Mouse (Mus musculus) CH12.LX (cell line): ENCODE measurements around the gene Akap1. TPM values are rescaled to one million over a fixed set of nuclear protein-coding genes. Genes with fewer than 3 reads are reported as not detected.

Source experiments
- DNase-seq: peaks from one replicate; pipeline ENCODE4 v3.0.0-alpha.2; 2013; ENCODE audit errors: extremely low read depth
- H3K27ac ChIP-seq: 2 replicates; pipeline ENCODE4 v1.5.1; 2012; ENCODE audit warnings: low read depth, mild to moderate bottlenecking, control low read depth, moderate library complexity; ENCODE audit not compliant: insufficient read depth
- H3K27me3 ChIP-seq: replicated peaks from 2 replicates; pipeline ENCODE3; 2012; ENCODE audit warnings: inconsistent platforms
- H3K36me3 ChIP-seq, 2 experiments: replicated peaks in 1 of 2; 2 replicates each; pipeline versions ENCODE3 to v1.6.1; 2012; ENCODE audit warnings: inconsistent platforms in 1 of 2, low read length in 1 of 2, mild to moderate bottlenecking in 1 of 2, mixed read lengths in 1 of 2, moderate library complexity in 1 of 2; ENCODE audit not compliant: control insufficient read depth in 1 of 2, insufficient read depth in 1 of 2
- H3K4me1 ChIP-seq, 2 experiments: 2 replicates each; pipeline ENCODE4 v1.6.1; 2012; ENCODE audit warnings: inconsistent platforms in 1 of 2, moderate library complexity in 1 of 2; ENCODE audit not compliant: insufficient read depth in 2 of 2, control insufficient read depth in 1 of 2
- H3K4me2 ChIP-seq: 2 replicates; pipeline ENCODE4 v1.6.1; 2012; ENCODE audit warnings: low read depth, mild to moderate bottlenecking, control low read depth; ENCODE audit not compliant: poor library complexity, insufficient read depth, severe bottlenecking
- H3K4me3 ChIP-seq, 3 experiments: fragments of 150-350 bp in 1 of 3; sonication (generic) in 1 of 3; replicated peaks in 1 of 3; 2 replicates each; pipeline versions ENCODE3 to v1.5.1; 2011 to 2012; ENCODE audit warnings: low read depth in 2 of 3, low read length in 2 of 3, mild to moderate bottlenecking in 2 of 3, moderate library complexity in 2 of 3, control low read depth in 1 of 3, improper control_type of control experiment in 1 of 3, inconsistent platforms in 1 of 3, mixed read lengths in 1 of 3; ENCODE audit not compliant: poor library complexity in 1 of 3
- H3K79me2 ChIP-seq: replicated peaks from 2 replicates; pipeline ENCODE4 v1.6.1; 2012; ENCODE audit warnings: mild to moderate bottlenecking, moderate library complexity; ENCODE audit not compliant: control insufficient read depth, poor library complexity, insufficient read depth, severe bottlenecking; ENCODE audit errors: extremely low read depth
- H3K9ac ChIP-seq: 2 replicates; pipeline ENCODE4 v1.6.1; 2012; ENCODE audit warnings: low read depth, mild to moderate bottlenecking, control low read depth, moderate library complexity; ENCODE audit not compliant: insufficient read depth
- H3K9me3 ChIP-seq: replicated peaks from 2 replicates; pipeline ENCODE3; 2012; ENCODE audit warnings: low read length, inconsistent platforms, mixed read lengths
- BHLHE40 ChIP-seq: IDR thresholded peaks from 2 replicates; pipeline ENCODE4 v1.6.1; 2011; ENCODE audit warnings: mild to moderate bottlenecking, low read depth, low read length, improper control_type of control experiment
- CHD2 ChIP-seq: IDR thresholded peaks from 2 replicates; pipeline ENCODE4 v1.6.1; 2011; ENCODE audit warnings: low read length, improper control_type of control experiment
- CTCF ChIP-seq, 2 experiments: IDR thresholded peaks in 1 of 2; conservative IDR thresholded peaks in 1 of 2; 2 replicates each; pipeline ENCODE4 v1.5.1; 2011 to 2012; ENCODE audit warnings: low read depth in 2 of 2, low read length in 2 of 2, improper control_type of control experiment in 1 of 2, inconsistent platforms in 1 of 2, mild to moderate bottlenecking in 1 of 2, moderate library complexity in 1 of 2
- EP300 ChIP-seq: IDR thresholded peaks from 2 replicates; pipeline ENCODE4 v1.6.1; 2011; ENCODE audit warnings: low read length, improper control_type of control experiment
- GABPA ChIP-seq: IDR thresholded peaks from 2 replicates; pipeline ENCODE4 v1.6.1; 2012; ENCODE audit warnings: low read depth, low read length, improper control_type of control experiment, inconsistent platforms; ENCODE audit not compliant: insufficient replicate concordance
- HCFC1 ChIP-seq: IDR thresholded peaks from 2 replicates; pipeline ENCODE4 v1.6.1; 2012; ENCODE audit warnings: low read depth, mild to moderate bottlenecking, inconsistent platforms, low read length, improper control_type of control experiment
- KAT2A ChIP-seq: IDR thresholded peaks from 2 replicates; pipeline ENCODE4 v1.6.1; 2012; ENCODE audit warnings: low read length, improper control_type of control experiment, inconsistent platforms; ENCODE audit not compliant: insufficient replicate concordance
- MAFK ChIP-seq: IDR thresholded peaks from 2 replicates; pipeline ENCODE4 v1.6.1; 2011; ENCODE audit warnings: low read length, improper control_type of control experiment; ENCODE audit not compliant: insufficient replicate concordance
- MAX ChIP-seq: IDR thresholded peaks from 2 replicates; pipeline ENCODE4 v1.6.1; 2011; ENCODE audit warnings: low read length, improper control_type of control experiment
- MEF2A ChIP-seq: IDR thresholded peaks from 2 replicates; pipeline ENCODE4 v1.6.1; 2014; ENCODE audit warnings: low read depth, mild to moderate bottlenecking, inconsistent platforms, low read length, improper control_type of control experiment, borderline replicate concordance
- MXI1 ChIP-seq: IDR thresholded peaks from 2 replicates; pipeline ENCODE4 v1.6.1; 2011; ENCODE audit warnings: mild to moderate bottlenecking, low read depth, low read length, improper control_type of control experiment
- NELFE ChIP-seq: IDR thresholded peaks from 2 replicates; pipeline ENCODE4 v1.6.1; 2011; ENCODE audit warnings: low read depth, low read length, improper control_type of control experiment
- NRF1 ChIP-seq: IDR thresholded peaks from 2 replicates; pipeline ENCODE4 v1.6.1; 2014; ENCODE audit warnings: low read depth, mild to moderate bottlenecking, inconsistent platforms, low read length, improper control_type of control experiment, moderate library complexity
- PAX5 ChIP-seq: IDR thresholded peaks from 2 replicates; pipeline ENCODE4 v1.6.1; 2012; ENCODE audit warnings: low read length, inconsistent platforms, mixed read lengths
- POLR2A ChIP-seq: IDR thresholded peaks from 2 replicates; pipeline ENCODE4 v1.6.1; 2011; ENCODE audit warnings: low read depth, mild to moderate bottlenecking, improper control_type of control experiment, low read length
- POLR2AphosphoS2 ChIP-seq: IDR thresholded peaks from 2 replicates; pipeline ENCODE4 v1.6.1; 2011; ENCODE audit warnings: low read depth, low read length, improper control_type of control experiment
- RAD21 ChIP-seq: IDR thresholded peaks from 2 replicates; pipeline ENCODE4 v1.6.1; 2011; ENCODE audit warnings: low read depth, mild to moderate bottlenecking, low read length, improper control_type of control experiment, moderate library complexity
- SIN3A ChIP-seq: IDR thresholded peaks from 2 replicates; pipeline ENCODE4 v1.6.1; 2012; ENCODE audit warnings: low read length, improper control_type of control experiment, inconsistent platforms
- SMC3 ChIP-seq: IDR thresholded peaks from 2 replicates; pipeline ENCODE4 v1.6.1; 2011; ENCODE audit warnings: low read depth, low read length, improper control_type of control experiment
- TBP ChIP-seq: conservative IDR thresholded peaks from 2 replicates; pipeline ENCODE4 v1.6.1; 2011; ENCODE audit warnings: low read depth, low read length, improper control_type of control experiment
- TCF12 ChIP-seq: IDR thresholded peaks from 2 replicates; pipeline ENCODE4 v1.6.1; 2014; ENCODE audit warnings: low read depth, mild to moderate bottlenecking, inconsistent platforms, low read length, improper control_type of control experiment
- USF1 ChIP-seq: IDR thresholded peaks from 2 replicates; pipeline ENCODE4 v1.6.1; 2014; ENCODE audit warnings: low read depth, mild to moderate bottlenecking, inconsistent platforms, low read length, improper control_type of control experiment
- ZKSCAN1 ChIP-seq: IDR thresholded peaks from 2 replicates; pipeline ENCODE4 v1.6.1; 2012; ENCODE audit warnings: low read depth, inconsistent platforms, low read length, improper control_type of control experiment, borderline replicate concordance
- ZMIZ1 ChIP-seq: IDR thresholded peaks from 2 replicates; pipeline ENCODE4 v1.6.1; 2012; ENCODE audit warnings: low read depth, mild to moderate bottlenecking, inconsistent platforms, low read length, improper control_type of control experiment
- ZNF384 ChIP-seq: IDR thresholded peaks from 2 replicates; pipeline ENCODE4 v1.6.1; 2012; ENCODE audit warnings: low read depth, low read length, improper control_type of control experiment, inconsistent platforms
- dilution Hi-C: fragments of 300-500 bp; cut with MboI; formaldehyde crosslinking; loops from 2 replicates; pipeline ENCODE4 v1.14.3; 2020; ENCODE audit warnings: low sequenced_read_pairs; ENCODE audit not compliant: extremely low pct_unique_long_range_greater_than_20kb, extremely low pct_ligation_motif_present
- in situ Hi-C: fragments of 300-500 bp; cut with MboI; formaldehyde crosslinking; loops from 3 replicates; pipeline ENCODE4 v1.14.3; 2019; ENCODE audit warnings: low sequenced_read_pairs, low pct_ligation_motif_present, low pct_unique_long_range_greater_than_20kb, mixed read lengths
- polyA plus RNA-seq: library from polyadenylated mRNA; unstranded; fragments of >175 nt; gene quantifications from 2 replicates; pipeline ENCODE4 v1.2.1, GENCODE M21; 2012; ENCODE audit warnings: low read depth; ENCODE audit not compliant: insufficient read length
- total RNA-seq, 2 experiments: library from RNA; depleted of rRNA; stranded (reverse); fragments of 300-350 nt in 1 of 2; fragments of >200 nt in 1 of 2; gene quantifications; 2 replicates each; pipeline ENCODE4 v1.2.3; 2012 to 2014

The Akap1 gene
- total and polyA plus RNA-seq, 3 experiments = 46.4 to 54.8 (median 51.6) TPM

GRCm38 (mm10) chr11:88902762-88903161, 38.4 kb upstream of the Akap1 start:
- dilution Hi-C loops = no loop called here
- in situ Hi-C loops = no loop called here
- Histone ChIP-seq H3K4me2 (no peak overlapping the region), H3K9ac (no peak overlapping the region), H3K27ac (no peak overlapping the region), H3K79me2 (no peaks in the 10 kb centered on the region), H3K27me3 (no peaks in the 10 kb centered on the region), H3K4me1 (peaks cover 5 to 14% of the 10 kb centered on the region in 2 experiments; a peak in 3 of 4 replicates), H3K36me3 (no peaks in the 10 kb centered on the region), H3K9me3 (no peaks in the 10 kb centered on the region), H3K4me3 (no peak overlapping the region)
- TF ChIP-seq GABPA (no peak), POLR2A (no peak), PAX5 (no peak), CTCF (conservative IDR thresholded peaks at IDR 0.05 in 1 of 2, IDR thresholded peaks at IDR 0.05 in 1 of 2; ENCODE audit: low read depth in 2 of 2, low read length in 2 of 2) (no peak)
- DNase-seq = no peak

- Histone ChIP-seq H3K4me3 (no peak overlapping the region), H3K9ac (no peak overlapping the region), H3K27me3 (no peaks in the 10 kb centered on the region), H3K9me3 (no peaks in the 10 kb centered on the region), H3K4me1 (peaks cover 5 to 14% of the 10 kb centered on the region in 2 experiments; a peak in 3 of 4 replicates), H3K4me2 (no peak overlapping the region), H3K27ac (no peak overlapping the region), H3K36me3 (no peaks in the 10 kb centered on the region), H3K79me2 (no peaks in the 10 kb centered on the region)
- dilution Hi-C loops (no loop called here), in situ Hi-C loops (no loop called here)
- DNase-seq = no peak
- no peak for TF ChIP-seq MXI1
- TF ChIP-seq MEF2A = no peak
- TF ChIP-seq NELFE = no peak
- no peak for TF ChIP-seq GABPA
- TF ChIP-seq ZNF384 = no peak
- no peak for TF ChIP-seq NRF1
- no peak for TF ChIP-seq BHLHE40
- TF ChIP-seq TBP = no peak
- TF ChIP-seq POLR2AphosphoS2 = no peak
- no peak for TF ChIP-seq EP300
- TF ChIP-seq MAX = no peak
- TF ChIP-seq KAT2A = no peak
- TF ChIP-seq RAD21 = no peak
Observed at GRCm38 (mm10) chr11:88901341-88901802, 37.0 kb upstream of the Akap1 start.

GRCm38 (mm10) chr11:88899561-88899960, 35.2 kb upstream of the Akap1 start:
- Histone ChIP-seq H3K36me3 (no peaks in the 10 kb centered on the region), H3K9me3 (no peaks in the 10 kb centered on the region), H3K27ac (no peak overlapping the region), H3K9ac (no peak overlapping the region), H3K4me3 (no peak overlapping the region), H3K4me2 (no peak overlapping the region), H3K79me2 (no peaks in the 10 kb centered on the region), H3K4me1 (peaks cover 5 to 14% of the 10 kb centered on the region in 2 experiments; a peak in 3 of 4 replicates), H3K27me3 (no peaks in the 10 kb centered on the region)
- no peak for DNase-seq
- in situ Hi-C loops (no loop called here), dilution Hi-C loops (no loop called here)
- TF ChIP-seq SMC3 = no peak
- TF ChIP-seq NRF1 = no peak
- TF ChIP-seq ZKSCAN1 = no peak
- no peak for TF ChIP-seq MXI1
- TF ChIP-seq POLR2AphosphoS2 = no peak
- no peak for TF ChIP-seq BHLHE40
- TF ChIP-seq NELFE = no peak
- TF ChIP-seq EP300 = no peak
- no peak for TF ChIP-seq GABPA
- no peak for TF ChIP-seq CTCF (conservative IDR thresholded peaks at IDR 0.05 in 1 of 2, IDR thresholded peaks at IDR 0.05 in 1 of 2; ENCODE audit: low read depth in 2 of 2, low read length in 2 of 2)
- TF ChIP-seq ZMIZ1 = no peak
- no peak for TF ChIP-seq CHD2
- TF ChIP-seq POLR2A = no peak
- no peak for TF ChIP-seq SIN3A
- TF ChIP-seq USF1 = no peak
- no peak for TF ChIP-seq MAFK
- TF ChIP-seq TCF12 = no peak
- no peak for TF ChIP-seq HCFC1
- TF ChIP-seq PAX5 = no peak
